Mouse (Mus musculus) megakaryocyte progenitor cell, adult 5-6 weeks (primary cell): ENCODE measurements around the gene 4930544D05Rik. TPM values are rescaled to one million over a fixed set of nuclear protein-coding genes. Genes with fewer than 3 reads are reported as not detected.

Experiments used
- ATAC-seq: replicated peaks from 2 replicates; pipeline ENCODE4 v1.8.0; 2016; ENCODE audit warnings: mild to moderate bottlenecking, moderate TSS enrichment, inconsistent platforms; ENCODE audit not compliant: poor library complexity
- total RNA-seq, 2 experiments: library from RNA; stranded (forward) in 1 of 2; stranded (reverse) in 1 of 2; fragments of 157-497, 149-512 nt in 1 of 2; fragments of 200-1000 nt in 1 of 2; gene quantifications; 2 replicates each; pipeline versions ENCODE4 v1.2.3 to v1.2.4; 2015 to 2017

4930544D05Rik gene
- total RNA-seq, 2 experiments from 2014 or later = not detected

GRCm38 (mm10) chr11:70639976-70640375, 24.3 kb downstream of the 4930544D05Rik start:
- ATAC-seq = no peak

GRCm38 (mm10) chr11:70641241-70641640, 25.6 kb downstream of the 4930544D05Rik start:
- no peak for ATAC-seq

GRCm38 (mm10) chr11:70643051-70643450, 27.4 kb downstream of the 4930544D05Rik start:
- ATAC-seq = no peak

- ATAC-seq = no peak
Measured at GRCm38 (mm10) chr11:70644564-70645103, 29.0 kb downstream of the 4930544D05Rik start.

- ATAC-seq = no peak
Measured at GRCm38 (mm10) chr11:70645461-70646258, 30.0 kb downstream of the 4930544D05Rik start.

GRCm38 (mm10) chr11:70646259-70646555, 30.6 kb downstream of the 4930544D05Rik start:
- ATAC-seq = no peak

GRCm38 (mm10) chr11:70646691-70647650, 31.3 kb downstream of the 4930544D05Rik start, which contains the start of the genes Rnf167 and Slc25a11:
Rnf167 (plus strand) TSS chr11:70647235.
Slc25a11 (minus strand) TSS chr11:70647479.
- peak; percentile 74 for ATAC-seq

- peak; percentile 9; the same call in 1 of the 2 replicates for ATAC-seq
Measured at GRCm38 (mm10) chr11:70647716-70648420, 32.2 kb downstream of the 4930544D05Rik start.

GRCm38 (mm10) chr11:70648512-70648911, 32.9 kb downstream of the 4930544D05Rik start:
- 0 out of 2 replicates have a peak, but pooled peaks have one; percentile 3 for ATAC-seq

- no peak for ATAC-seq
Measured at GRCm38 (mm10) chr11:70649185-70649734, 33.6 kb downstream of the 4930544D05Rik start.

GRCm38 (mm10) chr11:70650322-70651175, 34.9 kb downstream of the 4930544D05Rik start:
- peak; percentile 5; the same call in 1 of the 2 replicates for ATAC-seq

- ATAC-seq = no peak
Measured at GRCm38 (mm10) chr11:70651391-70651790, 35.7 kb downstream of the 4930544D05Rik start.

GRCm38 (mm10) chr11:70652029-70652883, 36.6 kb downstream of the 4930544D05Rik start:
- no peak for ATAC-seq

- ATAC-seq = no peak
Measured at GRCm38 (mm10) chr11:70652884-70653344, 37.3 kb downstream of the 4930544D05Rik start.

- ATAC-seq = peak; percentile 11
Measured at GRCm38 (mm10) chr11:70653345-70654197, 37.9 kb downstream of the 4930544D05Rik start.

GRCm38 (mm10) chr11:70654198-70654922, 38.7 kb downstream of the 4930544D05Rik start, which contains the start of gene Pfn1:
Pfn1 (minus strand) TSS chr11:70654644.
- ATAC-seq = peak; percentile 49
